Mouse (Mus musculus) heart, adult 2 months (tissue): Measurements from ENCODE around the gene Osbp2. TPM values are rescaled to one million over a fixed set of nuclear protein-coding genes. Genes with fewer than 3 reads are reported as not detected.

ENCODE experiments used
- DNase-seq, 2 experiments: peaks; one replicate each; pipeline ENCODE4 v3.0.0; 2021
- H3K27ac ChIP-seq: fragments of 200-600 bp; 2 replicates; pipeline ENCODE4 v1.8.1; 2022
- H3K27me3 ChIP-seq: fragments of 200-500 bp; 2 replicates; pipeline ENCODE4 v1.6.1; 2012; ENCODE audit warnings: mild to moderate bottlenecking, low read length, inconsistent platforms, mixed read lengths; ENCODE audit not compliant: control insufficient read depth, insufficient read depth
- H3K36me3 ChIP-seq: fragments of 200-500 bp; 2 replicates; pipeline ENCODE4 v1.6.1; 2012; ENCODE audit warnings: low read length, inconsistent platforms; ENCODE audit not compliant: control insufficient read depth, insufficient read depth
- H3K4me1 ChIP-seq: fragments of 200-500 bp; 2 replicates; pipeline ENCODE4 v1.6.1; 2011; ENCODE audit warnings: low read length; ENCODE audit not compliant: control insufficient read depth, insufficient read depth
- H3K4me3 ChIP-seq: fragments of 200-600 bp; 2 replicates; pipeline ENCODE4 v1.8.1; 2022
- H3K79me2 ChIP-seq: fragments of 200-500 bp; replicated peaks from 2 replicates; pipeline ENCODE4 v1.6.1; 2012; ENCODE audit warnings: mild to moderate bottlenecking, inconsistent platforms, low read length, moderate library complexity, mixed read lengths; ENCODE audit not compliant: control insufficient read depth, insufficient read depth
- H3K9ac ChIP-seq: fragments of 200-500 bp; 2 replicates; pipeline ENCODE4 v1.6.1; 2012; ENCODE audit warnings: low read depth, mild to moderate bottlenecking, control low read depth, inconsistent platforms, low read length, mixed read lengths
- CTCF ChIP-seq: fragments of 200-600 bp; IDR thresholded peaks from 2 replicates; pipeline ENCODE4 v1.8.1; 2022; ENCODE audit warnings: antibody characterized with exemption, mild to moderate bottlenecking, moderate library complexity
- EP300 ChIP-seq: fragments of 200-500 bp; IDR thresholded peaks from 2 replicates; pipeline ENCODE4 v1.6.1; 2011; ENCODE audit warnings: low read depth, low read length, control low read depth; ENCODE audit not compliant: insufficient read depth
- POLR2A ChIP-seq: fragments of 200-500 bp; IDR thresholded peaks from 2 replicates; pipeline ENCODE4 v1.6.1; 2011; ENCODE audit warnings: mild to moderate bottlenecking, low read depth, low read length, control low read depth; ENCODE audit not compliant: insufficient read depth
- WGBS: fragments of 180-500 bp; shearing (Covaris S2); methylation state at CpG from one replicate; pipeline ENCODE4 v1.1.7; 2018; 5-methylcytosine and 5-hydroxymethylcytosine counted together
- intact Hi-C: fragments of 180-260 bp; cut with DNase I; formaldehyde crosslinking; loops from one replicate; pipeline ENCODE4 v1.15.1; 2025
- polyA plus RNA-seq: library from polyadenylated mRNA; depleted of rRNA; stranded (reverse); fragments of >200 nt; gene quantifications from 2 replicates; pipeline ENCODE4 v1.2.3, GENCODE M21; 2012
- total RNA-seq, 2 experiments: library from RNA; stranded (reverse); gene quantifications; 2 replicates each; pipeline ENCODE4 v1.2.3; 2021

Gene Osbp2
- total and polyA plus RNA-seq, 3 experiments: 10.9 to 16.2 (median 12.9) TPM

DNA sequence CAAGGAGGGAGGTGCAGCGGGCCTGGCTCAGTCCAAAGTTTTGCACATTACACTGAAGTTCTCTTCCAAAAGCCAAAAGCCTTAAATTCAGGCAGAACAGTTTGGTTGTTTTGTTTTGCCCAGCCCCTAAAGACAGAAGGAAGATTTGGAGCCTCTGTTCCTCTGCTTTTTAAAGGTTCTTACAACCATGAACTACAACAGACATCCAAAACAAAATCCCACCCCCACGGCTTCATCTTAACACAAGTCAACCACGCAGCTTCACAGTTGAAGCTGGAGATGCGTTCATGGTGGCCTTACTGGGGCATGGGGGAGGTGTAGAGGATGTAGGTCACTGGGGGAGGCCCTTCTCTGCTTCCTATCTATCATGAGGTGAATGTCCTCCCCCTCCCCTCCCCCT lies 11.8 kb downstream of the Osbp2 start:
- intact Hi-C loops: no loop called here
- Histone ChIP-seq H3K79me2 (no peaks in the 10 kb centered on the region), H3K36me3 (no peaks in the 10 kb centered on the region), H3K9ac (no peak overlapping the region), H3K27me3 (no peaks in the 10 kb centered on the region), H3K27ac (no peak overlapping the region), H3K4me1 (0 out of 2 replicates have a peak, but pooled peaks cover 2% of the 10 kb centered on the region), H3K4me3 (no peak overlapping the region)
- 73% methylated on average over 4 of the region's 4 CpGs for WGBS
- TF ChIP-seq CTCF (no peak), EP300 (no peak), POLR2A (no peak)
- no peak for DNase-seq

DNA sequence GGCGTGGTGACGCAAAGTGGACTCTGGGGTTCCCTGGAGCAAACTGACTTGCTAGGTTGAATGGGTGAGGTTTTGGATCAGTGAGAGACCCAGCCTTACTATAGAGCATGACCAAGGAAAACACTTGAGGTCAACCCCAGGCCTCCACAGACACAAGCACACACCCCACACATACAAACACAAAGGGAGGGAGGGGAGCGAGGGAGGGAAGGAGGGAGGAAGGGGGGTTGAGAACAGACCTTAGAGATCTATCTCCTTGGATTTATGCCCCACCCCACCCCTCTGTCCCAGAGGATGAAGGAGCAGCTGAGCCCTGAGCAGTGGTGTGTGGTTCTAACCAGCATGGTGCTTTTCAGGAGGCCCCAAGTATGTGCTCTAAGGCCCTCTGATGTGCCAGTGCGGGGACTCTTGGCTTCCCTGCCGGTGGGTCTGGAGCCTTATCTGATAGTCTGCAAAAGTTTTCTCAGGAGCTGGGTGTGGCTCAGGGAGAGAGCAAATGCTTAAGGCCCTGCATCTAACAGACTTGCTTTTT lies 12.9 kb downstream of the Osbp2 start:
- no peak for TF ChIP-seq CTCF
- no peak for TF ChIP-seq POLR2A
- no peak for TF ChIP-seq EP300
- Histone ChIP-seq H3K36me3 (no peaks in the 10 kb centered on the region), H3K27ac (no peak overlapping the region), H3K27me3 (no peaks in the 10 kb centered on the region), H3K4me1 (0 out of 2 replicates have a peak, but pooled peaks cover 2% of the 10 kb centered on the region), H3K4me3 (no peak overlapping the region), H3K79me2 (no peaks in the 10 kb centered on the region), H3K9ac (no peak overlapping the region)
- 65% methylated on average over 5 of the region's 5 CpGs for whole genome bisulfite sequencing
- DNase-seq: no peak
- intact Hi-C loops: no loop called here

DNA sequence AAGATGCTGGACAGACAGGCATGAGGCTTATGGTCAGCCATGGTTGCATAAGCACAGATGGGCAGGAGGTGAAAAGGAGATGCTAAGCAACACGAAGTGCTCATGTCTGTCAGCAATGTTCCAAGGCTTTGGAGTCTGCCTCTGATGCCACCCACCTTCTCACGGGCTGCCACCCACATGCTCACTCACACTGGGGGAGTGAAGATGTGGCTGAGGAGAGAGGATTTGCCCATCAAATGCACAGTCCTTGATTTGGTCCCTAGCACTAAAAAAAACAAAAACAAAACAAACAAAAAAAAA lies 13.4 kb downstream of the Osbp2 start:
- no peaks in the 10 kb centered on the region for H3K36me3 ChIP-seq
- DNase-seq: no peak
- no peak overlapping the region for H3K9ac ChIP-seq
- H3K4me1 ChIP-seq: peaks cover 3% of the 10 kb centered on the region; the same call in 1 of the 2 replicates
- no peaks in the 10 kb centered on the region for H3K79me2 ChIP-seq
- H3K4me3 ChIP-seq: no peak overlapping the region
- 85% methylated on average over 2 of the region's 2 CpGs for WGBS
- intact Hi-C loops: no loop called here
- no peaks in the 10 kb centered on the region for H3K27me3 ChIP-seq
- no peak overlapping the region for H3K27ac ChIP-seq
- TF ChIP-seq POLR2A (no peak), EP300 (no peak), CTCF (no peak)

DNA sequence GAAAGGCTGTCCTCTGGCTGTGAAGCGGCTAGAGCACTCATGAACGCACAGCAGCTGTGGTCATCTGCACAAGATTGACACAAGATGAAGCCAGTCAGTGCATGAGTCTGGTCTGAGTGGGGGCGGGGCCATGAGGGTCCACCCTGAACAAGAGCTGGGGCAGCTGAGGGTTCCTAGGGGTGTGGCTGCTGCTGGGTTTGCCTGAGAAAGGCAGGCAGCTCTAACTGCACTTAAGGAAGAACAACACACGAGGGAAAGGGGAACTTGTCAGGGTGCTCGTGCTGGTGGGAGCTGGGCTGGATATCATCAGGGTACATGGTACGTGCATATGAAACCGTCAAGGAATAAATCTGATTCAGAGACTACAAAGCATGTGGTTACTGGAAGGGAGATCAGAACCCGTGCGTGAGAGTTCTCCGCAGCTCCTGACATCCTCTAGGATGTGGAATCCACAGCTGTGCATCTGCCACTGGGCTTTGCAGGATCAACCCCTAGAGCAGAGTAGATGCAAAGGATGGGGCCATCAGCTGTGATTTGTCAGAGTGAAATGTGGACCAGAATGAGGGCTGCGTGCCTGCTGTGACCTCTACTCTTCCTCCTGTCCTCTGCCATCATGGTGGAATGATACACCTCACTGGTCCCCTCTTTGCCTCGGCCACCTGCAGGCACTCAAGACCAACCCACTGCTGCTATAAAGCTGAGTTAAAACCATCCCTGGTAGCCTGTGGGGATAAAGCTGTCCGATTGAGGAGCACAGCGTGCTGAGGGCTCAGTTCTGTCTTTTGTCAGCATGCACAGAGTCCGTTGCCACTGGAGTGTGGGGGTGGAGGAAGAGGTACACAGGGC lies 14.0 kb downstream of the Osbp2 start:
- no peak for DNase-seq
- Histone ChIP-seq H3K79me2 (no peaks in the 10 kb centered on the region), H3K4me3 (no peak overlapping the region), H3K4me1 (peaks cover 3% of the 10 kb centered on the region; the same call in 1 of the 2 replicates), H3K27ac (no peak overlapping the region), H3K27me3 (no peaks in the 10 kb centered on the region), H3K36me3 (no peaks in the 10 kb centered on the region), H3K9ac (no peak overlapping the region)
- WGBS: 84% methylated on average over 15 of the region's 15 CpGs
- intact Hi-C loops: no loop called here
- TF ChIP-seq EP300 (no peak), CTCF (no peak), POLR2A (no peak)

DNA sequence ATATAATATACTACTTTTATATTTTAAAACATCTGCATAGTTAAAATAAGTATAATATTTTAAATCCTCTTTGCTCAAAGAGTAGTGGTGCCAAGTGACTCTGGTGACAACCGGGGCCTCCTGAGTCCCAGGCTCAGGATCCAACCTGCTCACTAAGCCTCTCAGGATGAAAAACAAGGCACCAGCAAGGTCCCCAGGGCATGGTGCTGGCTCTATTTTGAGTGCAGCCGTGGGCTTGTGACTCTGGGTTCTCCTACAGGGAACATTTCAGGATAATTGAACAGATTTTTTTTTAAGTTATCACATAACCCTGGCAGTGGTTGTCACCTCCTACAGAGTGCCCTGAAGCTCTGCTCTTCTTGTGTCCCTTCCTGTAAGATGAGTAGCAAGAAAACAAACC lies 17.4 kb downstream of the Osbp2 start:
- no peak for TF ChIP-seq POLR2A
- TF ChIP-seq EP300: no peak
- TF ChIP-seq CTCF: no peak
- Histone ChIP-seq H3K79me2 (no peaks in the 10 kb centered on the region), H3K36me3 (no peaks in the 10 kb centered on the region), H3K9ac (no peak overlapping the region), H3K27me3 (no peaks in the 10 kb centered on the region), H3K4me1 (peaks cover 3% of the 10 kb centered on the region; the same call in 1 of the 2 replicates), H3K27ac (peak overlapping the region; percentile 43), H3K4me3 (no peak overlapping the region)
- intact Hi-C loops: no loop called here
- no peak for DNase-seq
- WGBS: 39% methylated on average over 2 of the region's 2 CpGs
